Comparison of ENCODE assay signal across 14 mouse cellular contexts in genomic region chr4:153019211-153019610, GRCm38 (mm10).
DNase-seq lines count a peak whose midpoint lies in the region; ATAC-seq and TF ChIP-seq lines count a peak whose summit lies in the region.
"Had no signal": no experiment of that assay in that cellular context is flagged by ENCODE, and none has a peak within 500 bp of the region (broad histone marks: within the 10 kb centered on the region; RNA-seq: fewer than 3 reads in every experiment).

No protein-coding gene starts in this region.

- H3K4me3 ChIP-seq in lung, embryonic 15.5 days: no peak overlapping the region
- no peak overlapping the region for H3K4me3 ChIP-seq in lung, adult 2 months (replicated peaks; ENCODE audit: extremely low read depth, low read depth, low read length)
- no peak overlapping the region for H3K4me3 ChIP-seq in forebrain, embryonic 16.5 days (replicated peaks; ENCODE audit: low read length)
- no peak overlapping the region for H3K4me3 ChIP-seq in midbrain, embryonic 13.5 days (replicated peaks)
- H3K4me3 ChIP-seq: heart, adult 2 months had no signal

- peak overlapping the region; percentile 8; the same call in 1 of the 2 replicates for H3K4me2 ChIP-seq in lung, embryonic 15.5 days
- peak overlapping the region; percentile 45 for H3K4me2 ChIP-seq in forebrain, embryonic 16.5 days (ENCODE audit: low read length)
- no peak overlapping the region; the same call in 1 of the 2 replicates for H3K4me2 ChIP-seq in midbrain, embryonic 13.5 days (replicated peaks)
- H3K4me2 ChIP-seq: liver, embryonic 11.5 days had no signal

- H3K27me3 ChIP-seq in lung, embryonic 15.5 days: no peaks in the 10 kb centered on the region
- H3K27me3 ChIP-seq in forebrain, embryonic 16.5 days (replicated peaks; ENCODE audit: control insufficient read depth, insufficient read depth, low read length): no peaks in the 10 kb centered on the region
- no peaks in the 10 kb centered on the region; the same call in 1 of the 2 replicates for H3K27me3 ChIP-seq in midbrain, embryonic 13.5 days
- H3K27me3 ChIP-seq: Patski; stomach, embryonic 15.5 days had no signal

- no peak for DNase-seq in lung, adult 2 months
- peak; percentile 96 for DNase-seq in kidney, adult 9 months
- no peak for DNase-seq in thymus, postnatal 14 days
- DNase-seq: cerebellum, postnatal 25 days; heart, adult 2 months; heart, postnatal 14 days; lung, postnatal 36 days had no signal

- H3K36me3 ChIP-seq in lung, embryonic 15.5 days: no peaks in the 10 kb centered on the region
- H3K36me3 ChIP-seq in forebrain, embryonic 16.5 days (ENCODE audit: control insufficient read depth, insufficient read depth): no peaks in the 10 kb centered on the region
- H3K36me3 ChIP-seq in midbrain, embryonic 13.5 days: no peaks in the 10 kb centered on the region
- H3K36me3 ChIP-seq: stomach, embryonic 15.5 days had no signal

- TF ChIP-seq POLR2A in lung, adult 2 months (IDR thresholded peaks at IDR 0.05; ENCODE audit: borderline replicate concordance, extremely low read depth, low read depth, low read length): no peak

- no peak overlapping the region for H3K9ac ChIP-seq in lung, embryonic 15.5 days
- peak overlapping the region; percentile 41; the same call in 1 of the 2 replicates for H3K9ac ChIP-seq in forebrain, embryonic 16.5 days (replicated peaks; ENCODE audit: low read depth, low read length)
- no peak overlapping the region for H3K9ac ChIP-seq in midbrain, embryonic 13.5 days (replicated peaks)
- H3K9ac ChIP-seq: stomach, embryonic 15.5 days had no signal

- WGBS in lung, embryonic 15.5 days: 67% methylated on average over 10 of the region's 10 CpGs
- WGBS in lung, adult 2 months: 67% methylated on average over 10 of the region's 10 CpGs
- 61% methylated on average over 10 of the region's 10 CpGs for WGBS in forebrain, embryonic 16.5 days
- WGBS in midbrain, embryonic 13.5 days: 78% methylated on average over 10 of the region's 10 CpGs

- H3K9me3 ChIP-seq in lung, embryonic 15.5 days: no peaks in the 10 kb centered on the region
- H3K9me3 ChIP-seq in forebrain, embryonic 16.5 days (ENCODE audit: control insufficient read depth, low read length): no peaks in the 10 kb centered on the region
- H3K9me3 ChIP-seq in midbrain, embryonic 13.5 days: no peaks in the 10 kb centered on the region
- H3K9me3 ChIP-seq: stomach, embryonic 15.5 days had no signal

- H3K27ac ChIP-seq in lung, embryonic 15.5 days: no peak overlapping the region
- peak overlapping the region; percentile 81 for H3K27ac ChIP-seq in forebrain, embryonic 16.5 days (ENCODE audit: low read length)
- H3K27ac ChIP-seq in midbrain, embryonic 13.5 days: peak overlapping the region; percentile 55; the same call in 1 of the 2 replicates
- H3K27ac ChIP-seq: heart, adult 2 months; stomach, embryonic 15.5 days had no signal

- TF ChIP-seq CTCF in lung, adult 2 months (IDR thresholded peaks at IDR 0.05; ENCODE audit: insufficient read depth, low read length): no peak

- H3K4me1 ChIP-seq in lung, embryonic 15.5 days: no peaks in the 10 kb centered on the region
- H3K4me1 ChIP-seq in lung, adult 2 months (ENCODE audit: control insufficient read depth, insufficient read depth, low read length): no peaks in the 10 kb centered on the region
- H3K4me1 ChIP-seq in forebrain, embryonic 16.5 days (replicated peaks; ENCODE audit: control insufficient read depth, insufficient read depth, low read length): peaks cover 16% of the 10 kb centered on the region
- peaks cover 13% of the 10 kb centered on the region for H3K4me1 ChIP-seq in midbrain, embryonic 13.5 days (replicated peaks)
- H3K4me1 ChIP-seq: stomach, embryonic 15.5 days had no signal

- no peak for ATAC-seq in lung, embryonic 15.5 days (ENCODE audit: borderline replicate concordance, extremely low read depth, low FRiP score, low TSS enrichment)
- no peak for ATAC-seq in forebrain, embryonic 16.5 days
- ATAC-seq in midbrain, embryonic 13.5 days: no peak
- no peak for ATAC-seq in erythroid progenitor cell, adult 5-6 weeks (replicated peaks; ENCODE audit: low FRiP score, poor library complexity, severe bottlenecking)
- ATAC-seq: Patski had no signal
